Mouse (Mus musculus) left cerebral cortex, postnatal 14 days (tissue): ENCODE measurements around the gene 2410004P03Rik. TPM values are rescaled to one million over a fixed set of nuclear protein-coding genes. Genes with fewer than 3 reads are reported as not detected.
A peak's percentile ranks its signal among the peaks of the same experiment; 100 is the strongest.
"Not testable (repeated sequence)": the region's sequence is repeated elsewhere in the genome, so short reads cannot be mapped to it uniquely, and the experiment has no call there.

ENCODE experiments used
- DNase-seq, 2 experiments: peaks; one replicate each; pipeline ENCODE4 v3.0.0; 2021 to 2022; ENCODE audit warnings: low spot score in 2 of 2, mixed read lengths in 1 of 2
- intact Hi-C: fragments of 180-260 bp; cut with DNase I; formaldehyde crosslinking; loops from one replicate; pipeline ENCODE4 v1.15.1; 2025
- total RNA-seq, 2 experiments: library from RNA; stranded (reverse); gene quantifications; 2 replicates each; pipeline ENCODE4 v1.2.3; 2021

2410004P03Rik gene
- total RNA-seq, 2 experiments from 2014 or later, result 0.59 to 0.72 TPM

DNA sequence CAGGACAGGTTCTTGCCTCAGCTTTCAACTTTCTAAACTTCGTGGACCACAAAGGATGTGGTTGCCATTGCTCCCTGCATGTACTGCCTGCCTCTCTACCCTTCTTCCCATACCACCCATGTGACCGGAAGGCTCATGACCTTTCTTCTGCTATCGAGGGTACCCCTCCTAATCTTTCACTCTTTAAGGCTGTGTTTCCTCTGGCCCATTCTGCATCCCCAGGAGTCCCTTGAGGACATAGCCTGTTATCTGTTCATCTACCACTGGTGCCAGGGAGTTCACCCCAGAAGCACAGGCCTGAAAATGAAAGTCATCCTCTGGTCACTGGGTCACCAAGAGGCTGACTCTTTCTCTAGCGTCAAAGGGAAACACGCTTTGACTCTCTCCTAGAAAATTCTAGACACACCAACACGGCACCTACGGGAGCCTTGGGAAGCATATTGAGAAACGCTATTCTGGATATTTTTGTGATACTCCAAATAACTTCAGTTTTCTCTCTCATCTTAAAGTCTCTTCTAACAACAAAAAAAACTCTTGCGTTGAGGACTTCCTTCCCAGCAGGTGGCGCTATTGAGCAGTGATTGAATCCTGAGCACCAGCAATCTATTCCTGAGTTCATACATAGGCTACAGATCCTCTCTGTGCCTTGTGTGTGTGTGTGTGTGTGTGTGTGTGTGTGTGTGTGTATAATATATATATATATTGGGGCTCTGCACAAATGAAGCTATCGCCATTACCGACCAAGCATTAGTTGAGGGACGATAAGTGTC is 21.4 kb upstream of the 2410004P03Rik start:
- DNase-seq, result peak; percentile 88 to 93
- intact Hi-C loops, result loop anchor here (2.0 kb wide), 2 partner anchors 144 to 224 kb away; partner anchors contain the start of gene Kcnf1

DNA sequence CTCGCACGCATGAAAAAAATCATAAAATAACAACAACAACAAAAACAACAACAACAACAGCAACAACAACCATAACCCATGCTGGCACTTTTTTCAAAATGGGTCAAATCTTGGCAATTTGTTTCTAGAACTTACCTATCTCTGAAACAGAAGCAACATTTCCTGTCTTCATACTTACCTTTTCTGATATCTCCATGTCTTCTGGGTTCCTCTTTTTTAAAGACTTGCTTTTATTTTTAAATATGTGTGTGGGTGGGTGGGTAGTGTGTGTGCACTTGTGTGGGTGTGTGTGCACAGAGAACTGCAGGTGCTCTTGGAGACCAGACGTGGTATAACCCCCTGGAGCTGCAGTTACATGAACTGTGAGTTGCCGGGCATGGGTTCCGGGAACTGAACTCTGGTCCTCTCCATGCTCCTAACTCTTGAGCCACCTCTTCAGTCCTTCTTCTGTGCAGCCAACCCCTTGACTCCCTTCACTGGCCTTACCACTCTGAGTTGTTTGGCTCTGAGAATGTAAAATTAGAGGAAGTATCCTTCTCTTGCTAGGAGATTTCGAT is 13.1 kb upstream of the 2410004P03Rik start:
- no peak for DNase-seq
- intact Hi-C loops, result no loop called here

DNA sequence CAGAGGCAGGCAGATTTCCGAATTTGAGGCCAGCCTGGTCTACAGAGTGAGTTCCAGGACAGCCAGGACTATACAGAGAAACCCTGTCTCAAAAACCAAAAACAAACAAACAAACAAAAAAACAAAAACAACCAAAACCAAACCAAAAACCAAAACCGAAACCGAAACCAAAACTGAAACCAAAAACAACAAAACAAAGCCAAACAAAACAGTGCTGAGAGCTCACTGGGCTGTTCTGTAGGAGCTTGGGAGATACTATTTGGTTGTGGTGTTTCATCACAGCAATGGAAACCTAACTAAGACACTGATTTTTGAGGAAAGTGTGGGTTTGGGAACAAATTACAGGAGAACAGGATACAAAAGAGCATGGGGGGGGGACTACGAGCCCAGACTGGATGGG is 10.6 kb upstream of the 2410004P03Rik start:
- intact Hi-C loops, result no loop called here

DNA sequence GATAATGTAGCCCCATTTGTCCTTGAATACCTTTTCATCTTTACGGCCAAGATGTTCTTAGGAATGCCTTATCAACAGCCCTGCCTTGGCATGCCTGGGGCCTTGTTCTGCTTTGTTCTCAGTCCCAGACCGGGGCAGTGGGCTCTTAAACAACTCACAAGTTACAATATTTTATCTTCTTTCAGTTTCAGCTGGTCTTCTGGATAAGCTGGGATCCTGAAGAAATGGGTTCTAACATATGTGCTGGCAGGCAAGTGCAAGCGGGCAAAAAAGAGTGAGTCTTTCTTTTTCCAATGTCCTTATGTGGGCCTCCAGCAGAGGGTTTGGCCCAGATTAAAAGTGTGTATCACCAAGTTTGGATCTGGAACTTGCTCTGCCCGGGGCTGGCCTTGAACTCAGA is 9.6 kb upstream of the 2410004P03Rik start:
- DNase-seq, intact Hi-C loops: not testable (repeated sequence)

More for the DNA sequence above, 10.6 kb upstream of the 2410004P03Rik start:
- no peak for DNase-seq

DNA sequence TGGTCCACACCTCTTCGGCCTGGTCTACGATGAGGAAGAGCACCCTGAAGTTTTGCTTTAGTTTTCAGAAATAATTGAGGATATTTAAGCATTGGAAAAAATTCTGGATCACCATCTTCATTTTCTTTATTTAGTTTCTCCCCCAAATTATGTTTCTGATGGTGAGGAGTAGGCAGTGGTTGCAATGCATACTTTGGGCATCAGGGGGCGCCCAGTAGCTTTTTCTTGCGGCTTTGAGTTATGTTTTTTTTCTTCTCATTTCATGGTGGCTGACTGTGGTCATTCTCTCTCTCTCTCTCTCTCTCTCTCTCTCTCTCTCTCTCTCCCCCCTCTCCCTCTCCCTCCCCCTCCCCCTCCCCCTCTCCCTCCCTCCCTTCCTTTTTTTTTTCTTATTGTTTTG is 6.9 kb upstream of the 2410004P03Rik start:
- intact Hi-C loops, result loop anchor here (5.0 kb wide), 1 partner anchor 234 kb away; no protein-coding TSS in a partner anchor
- peak; percentile 75 to 84 for DNase-seq

DNA sequence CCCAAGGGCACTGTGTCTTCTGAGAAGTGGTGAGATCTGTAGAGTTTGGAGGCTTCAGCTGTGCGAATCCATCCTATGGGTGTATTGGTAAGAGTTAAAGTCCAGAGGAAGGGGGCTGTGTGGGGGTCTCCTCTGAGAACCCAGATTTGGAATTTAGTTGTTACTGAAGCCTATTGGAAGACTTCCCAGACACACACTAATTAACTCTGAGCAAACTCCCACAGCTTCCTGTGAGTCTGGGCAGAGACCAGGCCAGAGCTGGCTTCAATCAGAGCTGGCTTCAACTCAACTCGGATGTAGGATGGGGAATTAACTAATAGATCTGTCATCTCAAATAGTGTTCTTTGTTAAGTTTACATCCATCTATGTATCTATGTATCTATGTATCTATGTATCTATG is 4.2 kb upstream of the 2410004P03Rik start:
- no peak for DNase-seq
- intact Hi-C loops, result loop anchor here (5.0 kb wide), 1 partner anchor 237 kb away; no protein-coding TSS in a partner anchor

DNA sequence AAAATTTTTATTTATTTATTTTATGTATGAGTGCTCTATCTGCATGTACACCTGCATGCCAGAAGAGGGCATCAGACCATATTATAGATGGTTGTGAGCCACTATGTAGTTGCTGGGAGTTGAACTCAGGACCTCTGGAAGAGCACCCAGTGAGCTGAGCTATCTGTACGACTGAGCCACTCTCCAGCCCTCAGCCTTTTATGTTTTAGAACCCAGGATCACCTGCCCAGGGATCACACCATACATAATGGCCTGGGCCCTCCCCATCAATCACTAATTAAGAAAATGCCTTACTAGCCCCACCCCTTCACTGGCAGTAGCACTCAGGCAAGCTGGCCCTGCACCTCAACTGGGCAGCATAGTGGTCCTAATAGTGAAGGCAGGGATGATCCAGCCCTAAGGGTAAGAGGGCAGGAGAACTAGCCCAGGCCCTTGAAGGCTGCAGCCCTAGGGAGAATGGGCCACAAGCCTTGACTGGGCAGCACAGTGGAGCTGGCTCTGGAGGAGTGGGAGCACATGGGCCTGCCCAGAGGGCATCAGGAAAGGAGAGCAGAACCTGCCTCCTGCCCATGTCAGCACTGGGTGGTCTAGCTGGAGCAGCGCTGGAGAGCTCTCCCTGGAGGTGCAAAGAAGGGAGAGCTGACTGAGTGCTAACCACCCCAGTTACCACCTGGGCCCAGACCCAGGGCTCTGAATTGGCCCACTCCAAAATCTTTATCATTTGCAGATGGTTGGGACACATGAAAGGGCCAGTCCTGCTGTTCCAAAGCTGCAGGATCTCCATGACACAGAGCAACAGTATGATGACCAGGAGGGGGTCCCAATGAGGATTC is 756 bp upstream of the 2410004P03Rik start:
- intact Hi-C loops, result loop anchor here (5.0 kb wide), 1 partner anchor 205 kb away; no protein-coding TSS in a partner anchor
- no peak for DNase-seq

DNA sequence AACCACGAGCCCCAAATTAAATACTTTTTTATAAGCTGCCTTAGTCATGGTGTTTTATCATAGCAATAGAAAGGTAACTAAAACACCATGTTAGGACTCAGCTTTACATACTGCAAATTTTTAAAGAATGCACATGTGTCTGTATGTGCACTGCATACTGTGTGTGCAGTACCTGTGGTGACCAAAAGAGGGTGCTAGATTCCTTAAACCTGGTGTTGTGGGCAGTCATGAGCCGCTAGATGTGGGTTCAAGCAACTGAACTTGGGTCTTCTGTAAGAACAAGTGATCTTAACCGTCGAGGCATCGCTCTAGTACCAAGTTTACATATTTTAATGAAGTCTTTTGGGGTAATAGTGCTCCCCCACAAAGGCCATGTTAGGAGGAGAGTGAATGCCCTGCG is 2.1 kb downstream of the 2410004P03Rik start:
- intact Hi-C loops, result no loop called here
- no peak for DNase-seq

DNA sequence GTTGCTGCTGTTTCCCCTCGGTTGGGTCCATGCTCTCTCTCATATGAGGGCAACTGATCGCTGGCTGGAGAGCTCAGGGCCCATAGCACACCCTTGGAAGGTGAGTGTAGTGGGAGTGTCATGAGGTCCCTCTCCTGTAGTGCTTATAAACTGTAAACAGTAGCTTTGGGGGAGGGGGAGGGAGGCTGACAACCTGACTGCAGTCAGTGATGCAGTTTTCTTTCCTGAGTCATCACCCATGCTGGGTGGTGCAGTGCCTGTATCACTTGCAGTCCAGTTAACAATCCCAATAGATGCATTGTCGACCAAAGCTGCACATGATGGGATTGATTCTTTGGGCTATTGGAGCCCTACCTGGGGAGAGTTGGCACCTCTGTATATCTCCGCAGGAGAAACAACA is 10.3 kb downstream of the 2410004P03Rik start:
- intact Hi-C loops, result no loop called here
- DNase-seq, result no peak

DNA sequence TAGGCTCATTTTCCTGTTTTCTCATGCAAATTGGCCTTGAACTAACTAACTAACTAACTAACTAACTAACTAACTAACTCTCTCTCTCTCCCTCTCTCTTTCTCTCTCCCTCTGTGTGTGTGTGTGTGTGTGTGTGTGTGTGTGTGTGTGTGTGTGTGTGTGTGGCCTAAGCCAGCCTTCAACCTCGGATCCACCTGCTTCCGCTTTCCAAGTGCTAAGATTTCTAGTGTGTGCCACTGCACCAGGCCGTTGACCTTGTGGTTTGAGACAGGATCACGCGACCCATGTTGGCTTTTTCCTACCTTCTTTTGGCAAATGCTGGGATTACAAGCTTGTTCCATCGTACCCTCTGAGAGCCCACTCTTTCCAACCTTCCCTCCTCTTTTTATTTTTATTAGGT is 10.9 kb downstream of the 2410004P03Rik start:
- no peak for DNase-seq
- intact Hi-C loops, result no loop called here

DNA sequence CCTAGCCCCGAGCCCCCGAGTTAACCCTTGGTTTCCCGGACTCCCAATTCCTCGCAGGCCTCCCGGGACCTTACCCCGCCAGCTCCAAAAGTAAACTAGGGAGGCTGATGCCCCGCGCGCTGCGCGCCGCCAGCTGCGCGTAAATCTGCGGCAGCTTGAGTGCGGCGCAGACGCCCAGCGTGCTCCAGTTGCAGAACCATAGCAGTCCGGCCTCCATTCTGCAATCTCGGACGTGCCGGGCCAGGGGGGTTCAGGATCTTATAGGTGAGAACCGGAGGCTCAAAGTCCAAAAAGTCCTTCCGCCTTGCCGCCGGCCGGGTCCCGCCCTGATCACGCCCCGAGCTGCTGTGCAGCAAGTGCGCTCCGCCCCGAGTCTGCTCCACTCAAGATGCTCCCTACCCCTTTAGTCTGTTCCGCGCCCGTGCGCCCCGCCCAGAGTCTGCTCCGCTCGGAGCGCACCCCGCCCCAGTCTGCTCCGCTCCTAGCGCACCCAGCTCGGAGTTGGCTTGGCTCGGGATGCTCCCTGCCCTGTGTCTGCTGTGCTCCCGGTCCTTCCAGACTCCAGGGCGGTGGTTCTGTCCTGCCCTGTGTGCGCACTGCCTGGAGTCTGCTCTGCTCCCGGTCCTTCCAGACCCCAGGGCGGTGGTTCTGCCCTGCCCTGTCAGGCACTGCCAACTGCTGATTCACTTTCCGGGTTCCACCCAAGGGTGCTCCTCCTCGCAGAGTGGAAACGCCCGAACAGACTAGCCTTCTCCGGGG is 11.6 kb downstream of the 2410004P03Rik start, which contains the start of gene Pqlc3:
TSS of gene Pqlc3 (minus strand) at position 670 of the 759 bp plus-strand sequence.
- intact Hi-C loops, result no loop called here
- peak; percentile 40 to 66 for DNase-seq

DNA sequence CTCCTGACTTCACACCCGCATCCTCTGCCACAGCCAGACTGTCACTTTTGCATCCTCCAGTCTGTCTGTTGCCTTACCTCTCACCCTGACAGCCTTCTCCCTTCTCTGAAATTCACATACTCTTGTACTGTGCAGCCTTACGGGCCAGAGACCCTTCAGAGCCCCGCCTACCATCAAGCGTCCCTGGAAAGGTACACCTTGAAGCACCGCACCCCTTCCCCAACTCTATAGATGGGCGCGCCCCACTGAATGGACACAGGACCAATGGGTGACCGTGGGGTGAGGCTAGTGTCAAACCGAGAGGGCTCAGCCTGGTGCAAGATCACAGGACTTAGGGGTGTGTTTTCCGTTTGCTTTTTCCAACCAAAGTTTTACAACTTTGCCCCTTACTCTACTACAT is 12.4 kb downstream of the 2410004P03Rik start:
- intact Hi-C loops, result no loop called here
- no peak for DNase-seq

DNA sequence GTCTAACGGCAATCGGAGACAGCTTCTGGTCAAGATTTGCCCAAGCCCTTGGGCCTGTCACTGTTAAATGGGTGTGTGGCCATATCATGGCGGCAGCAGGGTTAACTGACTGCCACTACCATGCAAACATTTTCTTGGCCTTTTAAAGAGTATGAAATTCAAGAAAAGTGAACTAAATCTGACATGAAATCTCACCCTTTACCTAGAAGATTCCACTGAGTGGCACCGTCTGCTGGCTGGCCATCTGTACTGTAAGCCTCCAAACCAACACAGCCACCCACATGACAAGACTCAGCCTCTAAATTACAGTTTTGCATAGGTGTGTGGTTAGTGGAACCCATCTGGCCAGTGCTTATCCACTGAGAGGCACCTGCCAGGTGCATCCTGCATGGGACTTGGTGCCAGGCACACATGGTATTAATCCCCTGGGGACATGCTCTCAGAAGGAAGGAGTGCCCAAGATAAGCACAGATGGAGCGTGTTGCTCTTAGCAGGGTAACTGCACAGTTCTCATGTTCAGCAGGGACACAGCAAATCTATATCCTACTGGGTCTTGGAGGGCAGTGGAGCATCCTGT is 14.6 kb downstream of the 2410004P03Rik start:
- no peak for DNase-seq
- intact Hi-C loops, result no loop called here

DNA sequence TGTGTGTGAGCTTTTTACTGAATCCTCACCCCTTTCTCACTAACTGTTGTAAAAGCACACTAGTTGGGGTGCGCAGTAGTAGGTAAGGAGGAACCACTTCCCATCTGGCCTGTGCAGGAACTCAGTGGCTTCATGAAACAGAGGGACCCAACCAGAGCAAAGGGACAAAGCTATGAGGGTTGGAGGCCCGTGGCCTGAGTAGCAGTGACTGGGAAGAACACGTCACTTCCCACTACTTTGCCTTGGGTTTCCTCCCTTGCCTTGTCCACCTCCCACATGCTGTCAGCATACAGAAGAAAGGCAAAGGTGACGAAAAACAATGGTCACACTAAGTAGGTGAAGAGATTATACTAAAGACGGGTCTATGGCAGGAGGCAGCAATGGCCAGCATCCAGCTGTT is 15.2 kb downstream of the 2410004P03Rik start:
- DNase-seq, result no peak
- intact Hi-C loops, result no loop called here

DNA sequence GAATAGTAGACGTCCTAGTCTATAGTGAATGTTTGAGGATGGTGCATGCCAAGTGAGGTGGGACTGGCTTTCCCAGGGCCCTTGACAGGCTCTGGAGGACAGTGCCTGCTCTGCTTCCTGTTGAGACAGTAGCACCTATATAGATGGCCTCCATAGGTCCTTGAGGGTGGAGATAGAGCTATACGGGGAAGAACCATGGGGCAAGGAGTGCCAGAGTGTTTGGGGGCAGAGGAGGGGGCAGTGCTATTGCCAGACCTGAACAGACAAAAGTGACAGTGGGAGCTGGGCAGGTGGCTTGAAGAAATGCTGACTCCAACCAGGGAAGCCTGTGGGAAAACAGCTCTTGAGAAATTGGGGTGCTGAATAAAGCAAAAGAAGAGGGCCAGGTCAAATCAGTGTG is 17.2 kb downstream of the 2410004P03Rik start:
- intact Hi-C loops, result no loop called here
- DNase-seq, result no peak

DNA sequence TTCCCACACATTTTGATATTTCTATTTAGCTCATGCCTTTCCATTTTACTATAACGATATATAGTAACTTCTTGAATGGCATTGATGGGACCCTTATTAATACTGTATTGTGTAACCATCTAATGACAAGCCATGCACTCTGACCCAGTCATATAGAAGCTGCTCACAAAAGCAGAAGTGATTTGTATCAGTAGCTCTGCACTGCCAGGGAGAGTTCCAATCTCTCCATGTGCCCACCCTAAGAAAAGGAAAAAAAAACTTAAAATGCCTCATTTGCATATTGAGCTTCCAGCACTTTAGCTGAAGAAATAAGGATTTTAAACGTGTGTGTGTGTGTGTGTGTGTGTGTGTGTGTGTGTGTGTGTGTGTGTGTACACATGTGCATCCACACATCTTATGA is 19.2 kb downstream of the 2410004P03Rik start:
- intact Hi-C loops, result no loop called here

DNA sequence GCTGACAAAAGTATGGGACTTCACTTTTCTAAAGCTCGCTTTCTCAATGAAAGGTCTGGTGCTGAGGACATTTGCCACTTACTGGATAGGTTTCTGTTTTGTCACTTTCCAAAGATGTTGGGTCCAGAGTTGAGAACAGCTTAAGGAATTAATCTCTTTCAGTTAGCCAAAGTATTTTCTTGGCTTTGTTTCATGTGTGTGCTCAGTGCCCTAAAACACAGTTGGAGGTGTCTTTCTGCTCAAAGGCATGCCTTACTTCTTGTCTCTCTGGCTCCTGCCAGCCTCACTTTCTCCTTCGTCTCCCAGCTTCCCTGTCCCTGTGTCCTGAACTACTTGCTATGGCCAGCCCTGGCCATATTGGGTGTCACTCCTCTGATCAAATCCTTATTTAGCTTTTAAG is 20.2 kb downstream of the 2410004P03Rik start:
- intact Hi-C loops, result no loop called here
- DNase-seq, result no peak

More for the DNA sequence above, 19.2 kb downstream of the 2410004P03Rik start:
- no peak for DNase-seq

DNA sequence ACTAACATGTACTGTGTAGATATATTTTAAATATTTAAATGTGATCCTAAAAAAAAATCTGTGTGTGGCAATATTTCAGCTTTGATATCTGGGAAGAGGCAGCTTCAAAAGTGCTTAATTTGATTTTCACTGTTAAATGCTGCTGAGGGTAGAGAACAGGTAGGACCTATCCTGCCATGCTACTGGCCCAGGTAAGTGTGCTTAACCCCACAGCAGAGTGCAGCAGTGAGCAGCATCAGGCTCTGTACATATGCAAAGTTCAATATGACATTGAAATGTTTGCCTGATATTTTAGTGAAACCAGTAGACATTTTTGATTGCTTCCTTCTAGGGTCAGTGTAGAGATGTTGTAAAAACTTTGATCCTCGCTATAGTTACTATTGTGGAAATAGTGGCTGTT is 25.7 kb downstream of the 2410004P03Rik start:
- intact Hi-C loops, result no loop called here
- no peak for DNase-seq

DNA sequence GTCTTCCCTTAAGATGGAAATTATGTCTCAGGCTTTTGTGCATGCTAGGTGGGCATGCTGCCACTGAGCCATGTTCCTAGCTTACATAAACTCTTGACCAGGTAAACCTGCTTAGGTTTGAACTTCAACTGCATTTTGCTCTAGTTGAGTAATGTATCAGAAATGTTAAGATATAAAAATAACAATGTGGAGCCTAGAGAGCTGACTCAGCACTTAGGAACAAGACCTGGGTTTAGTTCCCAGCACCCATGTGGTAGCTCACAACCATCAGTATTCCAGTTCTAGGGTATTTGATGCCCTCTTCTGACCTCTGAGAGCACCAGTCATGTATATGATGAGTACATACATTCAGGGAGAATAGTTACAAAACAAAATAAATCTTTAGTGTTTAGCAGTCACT is 34.4 kb downstream of the 2410004P03Rik start:
- intact Hi-C loops, result no loop called here
- DNase-seq, result no peak
